Mouse (Mus musculus) cerebellum, adult 9-11 months (tissue): Measurements from ENCODE around the gene Clpsl2.

ENCODE experiments used
- DNase-seq: peaks from one replicate; pipeline ENCODE4 v3.0.0; 2022

Clpsl2 gene

DNA sequence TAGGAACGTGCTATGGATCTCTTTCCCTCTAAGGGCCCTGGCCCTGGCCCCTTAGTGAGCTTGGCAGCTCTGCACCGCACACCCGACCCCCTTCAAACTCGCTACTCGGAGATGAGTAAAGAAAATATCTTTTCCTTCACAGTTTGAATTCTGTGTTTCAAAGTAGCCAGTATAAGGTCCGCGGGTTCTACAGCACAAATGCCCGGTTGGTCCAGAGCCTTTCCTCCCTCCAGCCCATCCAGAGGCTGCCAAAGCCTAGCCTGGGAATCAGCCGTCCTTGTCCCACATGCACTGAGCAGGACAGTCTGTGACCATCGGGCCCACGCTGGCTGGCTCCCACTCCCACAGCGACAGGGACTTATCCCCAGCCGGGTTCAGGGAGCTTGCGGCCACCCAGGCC lies at the start of gene Clpsl2:
Gene Clpsl2 (plus strand): TSS at position 301 of the 400 bp plus-strand sequence.
- DNase-seq, result no peak

DNA sequence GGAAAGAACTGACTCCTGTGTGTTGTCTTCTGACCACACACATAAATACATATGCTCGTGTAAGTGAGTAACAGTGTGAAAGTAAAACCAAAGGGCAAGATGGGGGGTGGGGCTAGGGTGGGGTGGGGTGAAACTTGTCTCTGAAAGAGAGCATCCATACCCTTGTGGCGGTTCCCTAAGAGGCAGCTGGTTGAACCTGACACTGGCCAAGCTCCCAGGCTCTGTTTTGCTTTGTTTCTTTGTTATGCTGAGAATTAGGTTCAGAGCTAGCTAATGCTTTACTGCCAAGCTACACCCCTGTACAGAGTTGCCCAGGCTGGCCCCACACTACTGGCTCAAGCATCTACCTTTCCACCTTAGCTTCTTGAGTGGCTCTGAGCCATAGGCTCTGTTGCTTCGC lies 48.7 kb upstream of the Clpsl2 start:
- no peak for DNase-seq

DNA sequence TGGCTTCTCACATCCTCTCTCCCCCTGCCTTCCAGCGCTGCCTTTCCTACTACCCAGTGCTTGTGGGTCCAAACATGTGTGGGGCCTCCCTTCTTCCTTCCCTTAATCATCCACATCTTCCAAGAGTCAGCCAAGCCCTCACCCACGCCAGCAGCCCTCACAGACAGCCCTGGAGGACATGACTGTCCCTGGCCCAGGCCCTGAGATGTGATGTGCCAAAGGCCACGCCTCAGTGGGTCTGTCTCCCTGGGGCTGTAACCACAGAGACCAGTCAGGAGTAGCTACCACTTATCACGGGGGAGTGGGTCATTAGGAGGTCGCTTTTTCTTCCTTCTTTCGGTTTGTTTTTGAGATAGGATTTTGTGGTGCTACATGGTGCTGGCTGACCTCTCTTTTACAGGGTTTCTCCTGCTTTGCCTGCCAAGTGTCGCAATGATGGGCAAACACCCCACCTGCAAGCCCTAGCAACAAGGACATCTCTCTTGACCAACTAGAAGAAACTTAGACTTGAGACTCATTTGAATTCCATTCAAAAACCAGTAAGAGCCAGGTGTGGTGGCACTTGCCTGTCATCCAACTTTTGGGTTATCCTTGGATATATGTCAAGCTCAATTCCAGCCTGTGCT lies 46.9 kb upstream of the Clpsl2 start:
- DNase-seq, result no peak

DNA sequence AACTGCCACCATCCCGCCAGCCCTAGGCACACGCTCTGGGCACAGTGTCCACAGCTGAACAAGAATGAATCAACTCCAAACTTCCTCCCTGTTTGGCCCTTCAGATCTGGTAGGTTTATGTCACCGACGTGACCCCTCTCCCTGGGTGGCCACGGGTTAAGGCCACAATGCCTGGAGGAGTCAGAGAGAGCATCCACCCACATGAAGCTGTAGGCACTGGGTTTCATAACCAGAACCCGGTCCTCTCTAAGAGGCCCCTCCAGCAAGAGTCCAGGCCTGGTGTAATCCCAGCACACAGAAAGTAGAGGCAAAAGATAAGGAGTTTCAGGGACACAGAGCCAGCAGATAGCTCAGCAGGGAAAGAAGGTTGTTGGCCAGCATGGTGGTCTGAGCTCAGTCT lies 45.0 kb upstream of the Clpsl2 start:
- DNase-seq, result no peak

DNA sequence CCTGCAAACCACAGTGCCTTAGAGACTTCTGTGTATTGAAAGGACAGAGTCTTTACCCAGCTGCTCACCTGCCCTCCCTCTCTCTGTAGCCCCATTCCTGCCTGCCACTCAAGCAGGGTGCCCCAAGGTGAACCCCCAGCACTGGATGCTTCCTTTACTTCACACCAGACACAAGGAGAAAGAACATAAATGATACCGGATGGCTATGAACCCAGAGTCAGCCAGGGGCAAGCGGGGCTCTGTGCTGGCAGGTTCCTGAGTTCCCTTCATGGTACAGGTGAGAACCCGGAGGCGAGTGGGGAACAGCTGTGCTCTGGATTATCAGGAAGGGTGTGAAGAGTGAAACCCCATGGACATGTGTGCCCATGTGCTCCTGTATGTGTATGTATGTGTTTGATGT lies 43.6 kb upstream of the Clpsl2 start:
- no peak for DNase-seq

DNA sequence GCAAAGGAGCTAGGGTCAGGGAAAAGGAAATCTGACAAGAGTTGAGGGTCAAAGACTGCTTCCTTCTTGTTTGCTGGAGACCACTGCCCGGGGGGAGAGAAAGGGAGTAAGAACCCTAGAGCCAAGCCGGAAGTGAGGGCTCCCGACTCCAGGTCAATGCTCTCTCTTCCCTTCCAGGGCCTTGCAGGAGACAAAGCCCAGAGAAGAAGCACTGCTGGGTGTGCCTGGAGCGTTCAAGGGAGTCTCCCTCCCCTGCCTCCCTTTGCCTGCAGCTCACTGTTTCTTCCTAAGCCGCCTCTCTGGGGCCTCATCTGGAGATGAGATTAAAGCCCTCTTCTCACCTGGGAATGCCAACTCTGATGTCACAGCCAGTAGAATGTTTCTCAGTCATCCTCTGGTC lies 42.3 kb upstream of the Clpsl2 start:
- no peak for DNase-seq

DNA sequence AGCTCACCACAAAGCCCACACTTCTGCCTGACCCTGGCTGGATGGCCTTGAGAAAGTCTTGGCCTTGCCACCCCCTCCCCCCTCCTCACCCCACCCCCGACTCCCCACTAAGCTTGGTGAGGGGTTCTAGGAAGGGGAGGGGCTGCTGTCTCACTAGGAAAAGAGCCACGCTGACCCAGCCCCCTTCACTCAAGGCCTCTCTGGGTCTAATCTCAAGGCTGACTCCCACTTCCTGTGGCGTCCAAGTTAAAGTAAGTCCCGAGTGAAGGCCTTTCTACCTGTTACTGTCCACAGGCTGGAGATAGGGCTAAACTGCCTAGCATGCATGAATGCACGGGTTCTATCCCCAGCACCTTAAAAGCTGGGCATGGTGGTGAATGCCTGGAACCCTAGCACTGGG lies 41.7 kb upstream of the Clpsl2 start:
- DNase-seq, result no peak

DNA sequence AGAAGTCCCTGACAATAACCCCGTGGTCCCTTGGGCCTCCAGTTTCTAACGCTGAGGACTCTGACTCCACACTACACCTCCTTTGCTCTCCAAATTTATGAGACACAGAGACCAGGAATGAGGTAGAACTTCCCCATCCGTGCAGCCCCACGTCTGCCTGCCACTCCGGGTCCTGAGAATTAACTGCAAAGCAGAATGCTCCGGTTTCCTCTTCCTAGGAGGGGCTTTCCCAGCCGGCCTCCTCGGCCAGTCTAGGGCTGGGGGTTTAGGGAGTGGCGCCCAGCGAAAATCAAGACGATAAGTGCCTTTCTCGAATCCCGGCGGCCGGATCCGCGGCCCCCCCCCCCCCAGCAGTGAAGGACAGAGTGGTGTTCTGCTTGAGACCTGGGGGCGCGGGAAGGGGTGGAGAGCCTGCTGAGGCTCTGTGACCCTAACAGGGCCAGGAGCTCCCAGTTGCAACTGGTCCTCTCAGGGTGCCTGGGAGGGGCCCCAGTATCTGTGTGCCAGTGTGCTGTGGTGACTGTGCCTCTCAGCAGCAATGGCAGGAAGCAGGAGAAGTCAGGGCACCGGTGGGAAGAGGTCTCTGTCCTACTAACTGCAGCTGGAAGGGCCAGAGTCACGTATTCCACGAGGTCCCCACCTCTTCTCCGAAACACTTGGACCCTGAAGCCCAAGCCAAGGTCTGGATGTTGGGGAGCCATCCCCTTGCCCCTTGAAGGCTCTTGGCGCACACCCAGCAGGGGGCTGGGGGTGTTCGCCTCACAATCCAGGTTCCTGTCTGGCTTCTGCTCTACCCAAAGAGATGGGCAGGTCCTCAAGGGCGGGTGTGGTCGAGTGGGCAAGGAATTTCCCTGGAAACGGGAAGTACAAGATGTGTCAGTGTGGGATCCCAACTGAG lies 38.5 kb upstream of the Clpsl2 start:
- DNase-seq, result no peak

DNA sequence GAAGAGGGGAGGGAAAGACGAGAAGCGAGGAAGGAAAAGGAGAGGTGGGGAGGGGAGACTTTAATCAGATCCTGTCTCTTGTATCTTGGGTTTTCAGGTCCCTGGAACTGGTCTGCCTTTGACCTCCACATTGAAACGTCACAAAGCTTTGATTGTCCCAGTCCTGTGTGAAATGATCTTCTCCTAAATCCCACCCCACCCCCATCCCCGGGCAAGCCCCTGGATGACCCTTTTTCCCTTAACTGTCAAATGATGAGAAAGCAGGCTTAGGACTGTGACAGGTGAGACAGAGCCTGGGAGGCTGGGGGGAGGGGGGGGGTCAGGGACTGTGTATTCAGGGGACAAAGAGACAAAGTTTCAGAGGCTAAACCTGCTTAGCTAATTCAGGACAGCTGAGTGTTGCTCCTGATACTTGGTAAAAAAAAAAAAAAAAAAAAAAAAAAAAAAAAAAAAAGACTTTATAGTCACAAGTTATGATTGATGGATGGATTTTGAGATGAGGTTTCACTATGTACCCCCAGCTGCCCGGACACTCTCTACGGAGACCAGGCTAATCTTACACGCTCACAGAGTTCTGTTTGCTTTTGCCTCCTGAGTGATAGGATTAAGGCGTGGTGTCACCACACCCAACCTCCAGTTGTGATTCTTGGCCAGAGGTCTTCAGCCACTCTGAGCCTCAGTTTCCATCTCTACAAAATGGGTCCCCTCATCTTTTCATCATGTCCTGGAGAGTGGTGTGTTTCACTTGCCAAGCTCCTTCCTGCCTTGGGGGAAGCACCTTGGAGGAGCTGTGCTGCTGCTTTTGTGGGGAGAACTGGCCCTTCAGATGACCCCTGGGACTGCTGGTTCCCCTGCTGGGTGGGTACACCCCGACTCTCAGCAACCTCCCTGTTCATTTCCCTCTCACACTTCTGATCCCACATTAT lies 37.3 kb upstream of the Clpsl2 start:
- no peak for DNase-seq

DNA sequence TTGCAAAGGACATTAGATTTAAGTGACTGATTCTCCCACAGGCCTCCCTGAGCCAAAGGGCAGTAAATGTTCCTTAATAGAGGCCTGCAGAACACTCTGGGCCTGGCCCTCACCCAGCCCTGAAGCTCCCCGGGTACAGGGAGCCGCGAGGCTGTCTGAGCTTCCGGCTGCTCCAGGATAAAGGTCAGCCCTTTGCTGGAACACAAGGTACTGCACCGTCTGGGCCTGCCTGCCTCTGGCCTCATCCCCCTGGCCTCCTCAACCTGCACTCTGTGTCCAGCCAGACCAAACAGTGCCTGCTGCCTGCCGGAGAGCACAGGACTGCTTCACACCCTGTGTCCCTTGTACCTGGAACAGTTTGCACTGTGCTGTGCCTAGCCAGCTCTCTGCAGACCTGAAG lies 36.5 kb upstream of the Clpsl2 start:
- no peak for DNase-seq

DNA sequence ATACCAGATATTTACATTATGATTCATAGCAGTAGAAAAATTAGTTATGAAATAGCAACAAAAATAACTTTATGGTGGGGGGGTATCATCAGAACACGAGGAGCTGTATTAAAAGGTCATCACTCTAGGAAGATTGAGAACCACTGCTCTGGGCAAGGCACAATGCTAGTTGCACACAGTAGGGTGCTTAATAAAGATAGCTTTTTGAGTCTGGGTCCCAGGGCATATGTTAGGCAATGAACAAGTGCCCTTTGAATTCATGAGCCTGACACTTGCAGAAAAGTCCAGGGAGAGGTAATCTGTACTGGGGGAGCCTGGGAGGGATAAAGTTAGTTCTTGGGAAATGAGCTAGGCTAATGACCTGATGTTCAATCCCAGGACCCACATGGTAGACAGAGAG lies 35.9 kb upstream of the Clpsl2 start:
- no peak for DNase-seq

DNA sequence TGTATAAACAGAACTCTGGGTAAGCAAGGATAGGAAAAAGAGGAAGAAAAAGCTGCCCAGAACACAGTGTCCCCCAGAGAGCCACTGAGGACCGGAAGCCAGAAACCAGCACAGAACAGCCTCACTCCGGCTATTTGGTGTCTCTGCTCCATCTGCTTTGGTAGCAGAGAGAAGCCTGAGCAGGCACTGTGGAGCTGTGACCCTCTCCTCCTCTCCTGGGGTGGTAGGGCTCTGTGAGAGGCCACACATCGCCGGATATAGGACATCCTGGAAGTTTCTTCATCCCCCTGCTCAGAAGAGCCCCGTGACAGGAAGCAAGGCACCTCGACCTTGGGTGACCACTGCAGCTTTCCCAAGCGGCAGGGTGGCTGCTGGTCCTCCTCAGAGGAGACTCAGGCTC lies 35.4 kb upstream of the Clpsl2 start:
- no peak for DNase-seq

DNA sequence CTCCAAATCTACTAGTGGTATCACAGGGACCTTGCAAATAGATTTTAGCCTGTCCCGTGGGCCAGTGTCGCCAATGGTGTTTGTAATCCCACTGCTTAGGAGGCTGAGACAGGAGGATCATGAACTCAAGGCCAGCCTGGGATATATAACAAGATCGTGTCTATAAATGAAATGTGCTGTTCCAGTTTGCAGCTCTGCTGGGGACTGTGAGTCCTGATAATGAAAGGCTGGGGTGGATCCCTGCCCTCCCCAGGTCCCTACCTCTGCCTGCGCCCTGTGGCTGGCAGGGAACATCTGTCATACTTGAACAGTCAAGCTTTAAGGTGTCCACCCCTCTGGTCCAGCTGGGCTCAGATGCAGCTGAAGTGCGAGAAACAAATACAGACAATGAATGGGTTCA lies 34.7 kb upstream of the Clpsl2 start:
- DNase-seq, result no peak

DNA sequence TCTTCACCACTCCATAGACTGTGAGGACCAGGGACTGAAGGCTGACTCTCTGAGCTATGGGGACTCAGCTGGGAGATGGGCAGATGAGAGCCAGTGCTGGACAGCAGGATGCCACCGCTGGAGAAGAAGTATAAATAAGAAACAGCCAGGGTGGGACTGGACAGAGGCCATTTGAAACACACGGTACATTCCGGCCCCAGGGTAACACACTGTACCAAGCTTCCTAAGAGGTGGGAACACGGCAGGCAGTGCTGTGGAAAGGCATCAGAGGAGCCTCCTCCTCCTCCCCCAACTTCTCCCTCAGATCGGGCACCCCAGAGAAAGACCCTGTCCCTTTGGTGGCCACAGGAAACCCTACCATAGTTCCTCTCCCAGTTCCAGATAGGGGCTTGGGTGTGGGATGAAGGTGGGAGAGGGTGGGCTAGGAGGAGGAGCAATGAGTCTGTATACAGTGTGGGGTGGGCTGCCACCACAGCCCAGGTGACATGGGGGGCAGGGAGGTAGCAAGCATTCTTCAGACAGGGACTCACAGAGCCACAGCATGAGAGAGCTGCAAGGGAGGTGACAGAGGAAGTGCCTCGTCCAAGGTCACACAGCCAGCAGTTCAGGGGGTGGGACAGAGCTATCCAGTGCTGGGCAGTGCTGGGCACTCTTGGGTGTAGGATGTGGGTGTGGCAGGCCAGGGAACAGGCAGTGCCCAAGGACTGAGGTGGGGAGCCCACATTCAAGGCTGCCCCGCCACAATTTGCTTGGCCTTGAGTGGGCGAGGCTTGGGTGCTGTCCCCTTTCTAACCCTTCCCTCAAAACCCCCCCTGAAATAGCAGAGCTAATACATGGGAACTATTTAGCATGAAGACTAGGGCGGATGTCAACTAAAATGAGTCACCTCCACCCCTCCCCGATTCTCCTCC lies 33.5 kb upstream of the Clpsl2 start:
- peak; percentile 20 for DNase-seq

DNA sequence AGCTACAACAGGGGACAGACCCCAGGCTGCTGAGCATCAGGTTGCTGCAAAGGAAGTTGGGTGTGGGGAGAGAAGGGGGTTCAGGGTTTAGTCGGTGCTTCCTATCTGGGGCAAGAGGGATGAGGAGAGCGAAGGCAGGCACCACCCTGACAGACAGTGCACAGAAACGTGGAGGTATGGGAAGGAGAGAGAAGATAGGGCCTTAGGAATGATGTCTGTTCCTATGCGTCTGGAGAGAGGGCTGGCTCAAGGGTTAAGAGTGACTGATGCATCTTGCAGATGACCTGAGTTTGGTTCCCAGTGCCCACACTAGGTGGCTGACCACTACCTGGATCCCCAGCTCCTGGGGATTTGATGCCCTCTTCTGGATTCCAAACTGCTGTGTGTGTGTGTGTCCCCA lies 32.3 kb upstream of the Clpsl2 start:
- DNase-seq, result no peak

DNA sequence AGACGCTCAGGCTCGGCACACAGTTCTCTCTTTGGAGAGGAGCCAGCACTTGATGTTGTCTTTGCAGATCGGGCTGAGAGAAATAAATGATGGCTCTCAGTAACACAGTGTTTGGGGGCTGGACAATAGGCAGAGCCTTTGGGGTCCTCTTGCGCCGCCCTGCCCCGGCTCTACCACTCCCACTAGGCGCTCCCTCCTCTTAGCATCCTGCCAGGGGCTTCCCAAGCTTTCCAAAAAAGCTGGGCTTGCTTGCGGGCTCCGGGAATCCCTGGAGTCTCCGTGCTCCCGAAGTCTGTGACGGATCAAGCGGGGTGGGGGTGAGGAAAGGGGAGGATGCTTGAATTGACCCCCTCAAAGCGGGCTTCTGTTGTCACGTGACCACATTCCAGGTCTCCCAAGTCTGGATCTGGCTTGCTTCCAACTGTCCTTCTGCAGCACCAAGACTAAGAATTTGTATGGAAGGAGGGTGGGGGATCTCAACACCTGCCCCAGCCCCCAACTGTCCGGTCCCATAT lies 31.7 kb upstream of the Clpsl2 start, which contains the start of gene Fkbp5:
Gene Fkbp5 (minus strand): TSS at position 87 of the 515 bp plus-strand sequence.
- DNase-seq, result peak; percentile 59

DNA sequence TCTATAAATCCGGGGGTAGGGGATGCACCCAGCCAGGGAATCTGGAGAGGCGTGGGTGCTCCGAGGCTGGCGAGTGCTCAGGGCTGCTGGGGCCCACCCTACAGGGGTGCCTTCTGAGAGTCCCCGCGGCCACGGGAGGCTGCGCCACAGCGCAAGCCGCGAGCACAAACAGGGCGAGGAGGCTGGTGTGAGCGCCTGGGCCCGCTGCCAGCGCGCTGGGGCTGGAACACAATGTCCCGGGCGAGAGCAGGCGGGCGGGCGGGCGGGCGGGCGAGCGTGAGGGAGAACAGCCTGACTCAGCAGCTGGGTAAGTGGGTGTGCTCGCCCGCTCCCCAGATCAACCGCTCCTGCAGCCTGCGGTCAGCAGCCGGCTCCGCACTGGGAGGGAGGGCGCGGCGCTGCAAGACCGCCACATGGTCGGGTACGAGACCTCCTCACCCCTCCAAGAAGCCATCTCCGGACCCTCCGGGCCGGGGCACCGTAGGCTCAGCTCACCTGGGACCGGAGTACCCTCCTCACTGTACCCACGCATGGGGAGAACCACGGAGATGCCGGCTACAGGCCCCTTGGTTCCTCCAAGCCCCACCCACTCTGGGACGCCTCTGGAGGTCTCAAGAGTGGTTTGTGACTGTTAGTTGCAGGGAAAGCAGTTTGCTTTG lies 31.1 kb upstream of the Clpsl2 start:
- DNase-seq, result peak; percentile 78

DNA sequence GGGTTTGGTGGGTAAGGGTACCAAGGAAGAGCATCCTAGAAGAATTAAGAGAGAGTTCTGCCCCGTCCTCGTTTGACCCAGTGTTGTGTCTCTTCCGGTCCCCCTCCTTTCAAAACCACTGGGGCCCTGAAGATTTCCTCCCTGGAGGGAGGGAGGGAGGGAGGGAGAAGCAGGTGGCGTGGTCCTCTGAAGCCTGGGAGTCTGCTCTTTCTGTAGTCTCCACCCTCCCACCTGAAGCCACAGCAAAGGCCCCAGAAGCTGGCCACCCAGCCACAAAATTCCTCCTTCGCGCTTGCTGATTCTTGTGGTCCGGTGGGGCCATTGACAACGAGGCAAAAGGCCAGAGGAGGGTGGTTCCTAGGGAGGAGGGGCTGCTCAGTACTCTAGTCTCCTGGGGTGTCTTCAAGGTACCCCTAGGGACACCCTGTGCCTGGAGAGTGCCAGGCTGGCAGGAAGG lies 30.6 kb upstream of the Clpsl2 start:
- DNase-seq, result peak; percentile 30

DNA sequence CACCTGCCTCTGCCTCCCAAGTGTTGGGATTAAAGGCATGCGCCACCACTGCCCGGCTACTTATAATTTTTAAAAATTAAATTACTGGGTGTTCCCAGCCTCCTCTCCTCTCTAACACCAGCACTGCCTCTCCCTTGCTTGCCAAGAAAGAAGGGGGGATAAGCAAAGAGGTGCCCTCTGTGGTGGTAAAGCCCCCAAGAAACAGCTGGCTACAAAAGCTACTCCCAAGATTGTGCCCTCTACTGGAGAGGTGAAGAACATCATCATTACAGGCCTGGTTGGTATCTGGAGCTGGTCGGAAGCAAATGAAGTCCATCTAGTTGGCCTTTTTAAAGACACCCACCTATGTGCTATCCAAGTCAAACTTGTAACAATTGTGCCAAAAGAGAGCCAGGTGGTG lies 29.4 kb upstream of the Clpsl2 start:
- peak; percentile 10 for DNase-seq

DNA sequence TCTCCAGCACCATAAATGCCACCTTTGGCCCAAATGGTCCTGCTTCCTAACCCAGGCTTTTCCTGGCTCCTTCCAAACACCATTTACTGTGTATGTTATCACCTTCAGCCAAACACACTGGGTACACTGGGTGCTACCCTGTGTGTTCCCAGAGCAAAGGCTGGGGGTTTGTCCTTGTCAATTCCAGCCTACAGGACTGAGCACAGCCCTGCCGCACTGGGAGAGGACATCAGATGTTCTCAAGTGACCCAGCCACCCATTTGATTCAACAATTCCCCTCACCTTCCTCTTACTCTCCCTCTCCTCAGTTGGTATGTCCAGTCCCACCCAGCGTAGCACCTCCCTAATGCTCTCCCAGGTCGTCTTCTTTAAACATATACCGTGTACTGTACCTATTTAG lies 28.6 kb upstream of the Clpsl2 start:
- DNase-seq, result no peak

DNA sequence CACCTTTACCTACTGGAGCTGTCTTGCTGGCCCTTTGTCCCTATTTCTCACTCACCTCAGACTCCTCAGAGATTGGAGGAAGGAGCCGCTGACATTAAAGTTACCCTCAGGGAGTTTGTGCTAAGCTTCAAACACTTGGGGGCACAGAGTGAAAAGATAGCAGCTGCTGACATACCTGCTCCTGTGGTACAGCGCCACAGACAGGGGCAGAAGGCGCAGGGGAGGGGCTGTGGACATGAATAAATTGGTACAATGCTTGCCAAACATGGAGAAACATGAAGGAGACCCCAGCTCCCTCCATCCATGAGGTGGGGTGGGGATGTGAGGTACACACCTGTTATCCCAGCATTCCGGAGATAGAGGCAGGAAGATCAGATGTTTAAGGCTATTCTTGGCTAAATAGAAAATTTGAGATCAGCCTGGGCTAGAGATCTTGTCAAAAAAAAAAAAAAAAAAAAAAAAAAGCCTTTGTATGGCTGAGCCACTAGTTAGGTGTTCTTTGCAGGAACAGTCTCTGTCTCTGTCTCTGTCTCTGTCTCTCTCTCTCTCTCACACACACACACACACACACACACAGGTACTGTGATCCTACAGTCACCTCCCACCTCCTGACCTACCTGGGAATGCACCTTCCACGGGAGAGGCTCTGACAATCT lies 28.0 kb upstream of the Clpsl2 start:
- DNase-seq, result peak; percentile 21
